Mouse (Mus musculus): ENCODE results near the gene Arfgef2. TPM values are rescaled to one million over a fixed set of nuclear protein-coding genes. Genes with fewer than 3 reads are reported as not detected.
"Not testable (repeated sequence)": the region's sequence is repeated elsewhere in the genome, so short reads cannot be mapped to it uniquely, and the experiment has no call there.

Arfgef2 gene
- total and polyA plus RNA-seq, 2 experiments from 2014 or later, result 3.4 to 27.8 TPM

GRCm38 (mm10) chr2:166786353-166787004, 18.9 kb upstream of the Arfgef2 start:
- ATAC-seq (ENCODE audit: low FRiP score) (peak; percentile 94), DNase-seq (ENCODE audit: low spot score) (peak; percentile 96)
- TF ChIP-seq CTCF (IDR thresholded peaks at IDR 0.05), result no peak
- Histone ChIP-seq H3K9me3 (ENCODE audit: low read length) (no peaks in the 10 kb centered on the region), H3K4me1 (ENCODE audit: insufficient read depth, low read length) (no peaks in the 10 kb centered on the region; the same call in 1 of the 2 replicates), H3K4me3 (ENCODE audit: low read depth, low read length) (peak overlapping the region; percentile 76), H3K36me3 (ENCODE audit: insufficient read depth, low read length) (no peaks in the 10 kb centered on the region), H3K9ac (replicated peaks; ENCODE audit: low read length, poor library complexity, severe bottlenecking) (peak overlapping the region; percentile 77), H3K4me2 (ENCODE audit: low read depth, low read length, poor library complexity, severe bottlenecking) (peak overlapping the region; percentile 82), H3K27me3 (ENCODE audit: insufficient read depth, low read length) (no peaks in the 10 kb centered on the region), H3K27ac (ENCODE audit: low read depth, low read length) (peak overlapping the region; percentile 63; the same call in 1 of the 2 replicates)
- under 1% methylated on average over 35 of the region's 35 CpGs for WGBS

DNA sequence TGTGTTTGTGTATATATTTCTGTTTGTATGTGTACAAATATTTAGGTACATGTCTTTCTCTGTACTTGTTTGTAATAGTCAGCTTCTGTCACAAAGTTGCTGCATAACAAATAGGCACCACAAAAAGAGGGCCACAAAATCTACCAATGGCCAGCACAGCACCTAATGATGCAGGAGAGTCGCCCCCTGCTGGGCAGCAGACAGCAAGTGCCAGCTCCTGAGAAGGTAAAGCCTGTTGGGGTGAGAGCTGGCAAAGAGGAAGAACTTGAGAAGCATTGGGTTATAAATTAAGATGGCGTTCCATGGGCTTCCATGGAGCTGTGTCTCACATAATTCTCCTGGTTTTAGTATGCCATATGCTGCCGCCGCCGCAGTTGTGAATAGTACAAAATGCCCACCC, 13.7 kb upstream of the Arfgef2 start:
- Histone ChIP-seq H3K4me3 (ENCODE audit: low read depth, low read length) (no peak overlapping the region), H3K27ac (ENCODE audit: low read depth, low read length) (peak overlapping the region; percentile 51; the same call in 1 of the 2 replicates), H3K4me1 (ENCODE audit: insufficient read depth, low read length) (peaks cover 5% of the 10 kb centered on the region), H3K27me3 (ENCODE audit: insufficient read depth, low read length) (no peaks in the 10 kb centered on the region), H3K9ac (replicated peaks; ENCODE audit: low read length, poor library complexity, severe bottlenecking) (no peak overlapping the region), H3K9me3 (ENCODE audit: low read length) (no peaks in the 10 kb centered on the region), H3K4me2 (ENCODE audit: low read depth, low read length, poor library complexity, severe bottlenecking) (no peak overlapping the region), H3K36me3 (ENCODE audit: insufficient read depth, low read length) (no peaks in the 10 kb centered on the region)
- DNase-seq (ENCODE audit: low spot score) (no peak), ATAC-seq (ENCODE audit: low FRiP score) (no peak)
- WGBS, result 62% methylated on average over 5 of the region's 5 CpGs
- peak; percentile 52 for TF ChIP-seq CTCF (IDR thresholded peaks at IDR 0.05)

GRCm38 (mm10) chr2:166792355-166792754, 13.0 kb upstream of the Arfgef2 start, which contains the start of gene Trp53rkb:
TSS of gene Trp53rkb (plus strand) at chr2:166792531.
- ATAC-seq (ENCODE audit: low FRiP score), result peak; percentile 55
- Histone ChIP-seq H3K9ac (replicated peaks; ENCODE audit: low read length, poor library complexity, severe bottlenecking) (peak within 1 kb of the TSS; percentile 69), H3K9me3 (ENCODE audit: low read length) (no peaks in the 10 kb centered on the region), H3K4me3 (ENCODE audit: low read depth, low read length) (peak within 1 kb of the TSS; percentile 71), H3K36me3 (ENCODE audit: insufficient read depth, low read length) (peaks cover 4% of the 10 kb centered on the region), H3K4me1 (ENCODE audit: insufficient read depth, low read length) (peaks cover 5% of the 10 kb centered on the region; the same call in 1 of the 2 replicates), H3K4me2 (ENCODE audit: low read depth, low read length, poor library complexity, severe bottlenecking) (peak within 1 kb of the TSS; percentile 62), H3K27me3 (ENCODE audit: insufficient read depth, low read length) (no peaks in the 10 kb centered on the region), H3K27ac (ENCODE audit: low read depth, low read length) (peak within 1 kb of the TSS; percentile 74)
- peak; percentile 71 for DNase-seq (ENCODE audit: low spot score)
- WGBS, result 15% methylated on average over 5 of the region's 5 CpGs
- TF ChIP-seq CTCF (IDR thresholded peaks at IDR 0.05), result no peak

DNA sequence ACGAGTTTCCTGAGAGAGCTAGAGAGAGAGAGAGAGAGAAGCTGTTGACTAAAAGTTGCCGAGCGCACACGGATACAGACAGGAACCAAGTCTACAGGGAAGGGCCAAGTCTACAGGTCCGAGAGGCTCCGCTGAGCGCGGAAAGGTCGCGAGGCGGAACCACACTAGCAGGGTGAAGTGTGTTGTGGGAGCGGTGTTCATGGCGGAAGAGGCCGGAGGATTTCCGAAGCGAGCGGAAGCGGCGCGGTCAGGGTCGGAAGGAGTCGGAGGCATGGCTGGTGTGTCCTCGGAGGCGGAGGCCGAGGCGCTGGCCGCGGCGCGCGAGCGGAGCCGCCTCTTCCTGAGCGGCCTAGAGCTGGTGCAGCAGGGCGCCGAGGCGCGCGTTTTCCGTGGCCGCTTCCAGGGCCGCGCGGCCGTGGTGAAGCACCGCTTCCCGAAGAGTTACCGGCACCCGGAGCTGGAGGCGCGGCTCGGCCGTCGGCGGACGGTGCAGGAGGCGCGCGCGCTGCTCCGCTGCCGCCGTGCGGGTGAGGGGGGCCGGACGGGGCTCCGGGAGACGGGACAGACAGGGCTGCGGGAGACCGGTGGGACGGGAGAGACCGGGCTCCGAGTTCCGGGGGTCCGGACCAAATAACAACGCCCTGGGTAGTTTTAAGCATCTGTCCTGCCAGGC, 11.7 kb upstream of the Arfgef2 start:
- Histone ChIP-seq H3K4me2 (ENCODE audit: low read depth, low read length, poor library complexity, severe bottlenecking) (peak overlapping the region; percentile 62), H3K4me3 (ENCODE audit: low read depth, low read length) (peak overlapping the region; percentile 71), H3K27ac (ENCODE audit: low read depth, low read length) (peak overlapping the region; percentile 74), H3K9ac (replicated peaks; ENCODE audit: low read length, poor library complexity, severe bottlenecking) (peak overlapping the region; percentile 69)
- WGBS, result 2% methylated on average over 48 of the region's 76 CpGs
- not testable (repeated sequence) for H3K4me1 ChIP-seq (ENCODE audit: insufficient read depth, low read length); H3K27me3 ChIP-seq (ENCODE audit: insufficient read depth, low read length); H3K36me3 ChIP-seq (ENCODE audit: insufficient read depth, low read length); H3K9me3 ChIP-seq (ENCODE audit: low read length)
- ATAC-seq (ENCODE audit: low FRiP score), result peak; percentile 87
- peak; percentile 86 for DNase-seq (ENCODE audit: low spot score)

DNA sequence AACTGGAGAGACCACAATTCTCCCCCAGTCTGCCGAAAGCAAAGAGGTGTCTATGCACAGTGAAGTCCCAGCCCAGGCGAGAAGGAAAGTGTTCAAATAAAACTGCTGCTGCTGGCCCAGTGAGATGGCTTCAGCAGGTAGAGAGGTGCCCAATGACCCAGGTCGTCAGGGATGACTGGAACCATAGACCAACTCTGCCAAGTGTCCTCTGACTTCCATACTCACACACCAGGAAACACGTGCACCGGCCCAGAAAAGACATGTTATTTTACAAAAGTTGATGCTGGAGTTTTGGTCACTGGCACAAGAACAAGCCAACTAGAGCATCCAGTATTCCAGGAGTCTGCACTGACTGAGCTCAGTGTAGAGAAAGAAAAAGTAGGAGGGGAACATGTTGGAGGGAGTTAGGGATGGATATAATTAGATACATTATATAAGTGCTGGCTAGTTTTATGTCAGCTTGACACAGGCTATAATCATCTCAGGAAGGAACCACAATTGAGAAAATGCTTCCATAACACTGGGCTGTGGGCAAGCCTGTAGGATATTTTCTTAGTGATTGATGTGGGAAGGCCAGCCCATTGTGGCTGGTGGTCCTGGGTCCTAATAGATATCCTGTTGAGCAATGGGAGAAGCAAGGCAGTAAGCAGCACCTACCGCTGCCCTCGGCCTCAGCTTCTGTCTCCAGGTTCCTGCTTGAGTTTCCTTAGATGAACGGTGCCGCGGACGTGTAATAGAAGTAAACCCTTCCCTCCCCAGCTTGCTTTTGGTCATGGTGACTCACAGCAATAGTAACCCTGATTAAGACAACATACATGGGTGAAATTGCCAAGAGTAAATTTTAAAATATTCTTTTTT, 5.5 kb upstream of the Arfgef2 start:
- DNase-seq (ENCODE audit: low spot score) (no peak), ATAC-seq (ENCODE audit: low FRiP score) (no peak)
- H3K9me3 ChIP-seq (ENCODE audit: low read length), result no peaks in the 10 kb centered on the region
- H3K27ac ChIP-seq (ENCODE audit: low read depth, low read length), result no peak overlapping the region
- TF ChIP-seq CTCF (IDR thresholded peaks at IDR 0.05), result no peak
- no peak overlapping the region for H3K9ac ChIP-seq (replicated peaks; ENCODE audit: low read length, poor library complexity, severe bottlenecking)
- H3K4me3 ChIP-seq (ENCODE audit: low read depth, low read length), result no peak overlapping the region
- WGBS, result 81% methylated on average over 11 of the region's 11 CpGs
- no peaks in the 10 kb centered on the region for H3K4me1 ChIP-seq (ENCODE audit: insufficient read depth, low read length)
- no peak overlapping the region for H3K4me2 ChIP-seq (ENCODE audit: low read depth, low read length, poor library complexity, severe bottlenecking)
- no peaks in the 10 kb centered on the region for H3K27me3 ChIP-seq (ENCODE audit: insufficient read depth, low read length)
- peaks cover 12% of the 10 kb centered on the region for H3K36me3 ChIP-seq (ENCODE audit: insufficient read depth, low read length)

Data from midbrain, postnatal 0 days (tissue).